Mouse (Mus musculus) hindbrain, embryonic 11.5 days (tissue): ENCODE data around the gene Muc1. TPM values are rescaled to one million over a fixed set of nuclear protein-coding genes. Genes with fewer than 3 reads are reported as not detected.
A peak's percentile ranks its signal among the peaks of the same experiment; 100 is the strongest.

Experiments used
- ATAC-seq: fragments of 200-750 bp; cut with Nextera tagmentation; 2 replicates; pipeline ENCODE4 v1.8.0; 2017; ENCODE audit warnings: mild to moderate bottlenecking, moderate TSS enrichment, moderate library complexity; ENCODE audit not compliant: low FRiP score
- DNase-seq: peaks from one replicate; pipeline ENCODE4 v3.0.0-alpha.2; 2015; ENCODE audit warnings: low spot score
- H3K27ac ChIP-seq: fragments of 300-500 bp; sonication (generic); 2 replicates; pipeline ENCODE4 v1.5.1; 2014; ENCODE audit warnings: mild to moderate bottlenecking, low read depth, low read length
- H3K27me3 ChIP-seq: fragments of 300-500 bp; sonication (generic); 2 replicates; pipeline ENCODE4 v1.6.1; 2014; ENCODE audit warnings: mild to moderate bottlenecking, low read length, moderate library complexity, mixed read lengths; ENCODE audit not compliant: control insufficient read depth, insufficient read depth
- H3K36me3 ChIP-seq: fragments of 300-500 bp; sonication (generic); 2 replicates; pipeline ENCODE4 v1.6.1; 2014; ENCODE audit warnings: mild to moderate bottlenecking, low read length, moderate library complexity, mixed read lengths; ENCODE audit not compliant: control insufficient read depth, insufficient read depth
- H3K4me1 ChIP-seq: fragments of 300-500 bp; sonication (generic); replicated peaks from 2 replicates; pipeline ENCODE4 v1.6.1; 2014; ENCODE audit warnings: low read length, mixed read lengths; ENCODE audit not compliant: control insufficient read depth, insufficient read depth
- H3K4me2 ChIP-seq: fragments of 300-500 bp; sonication (generic); replicated peaks from 2 replicates; pipeline ENCODE4 v1.6.1; 2014; ENCODE audit warnings: mild to moderate bottlenecking, low read depth, low read length
- H3K4me3 ChIP-seq: fragments of 300-500 bp; sonication (generic); 2 replicates; pipeline ENCODE4 v1.5.1; 2014; ENCODE audit warnings: low read depth, low read length
- H3K9ac ChIP-seq: fragments of 300-500 bp; sonication (generic); 2 replicates; pipeline ENCODE4 v1.6.1; 2014; ENCODE audit warnings: low read depth, low read length
- H3K9me3 ChIP-seq: fragments of 300-500 bp; sonication (generic); 2 replicates; pipeline ENCODE4 v1.6.1; 2016; ENCODE audit warnings: low read length; ENCODE audit not compliant: control insufficient read depth
- WGBS: fragments of 180-500 bp; shearing (Covaris S2); extraction: QIAGEN DNeasy Blood & Tissue Kit; methylation state at CpG from one replicate; pipeline ENCODE4 v1.1.7; 2014; 5-methylcytosine and 5-hydroxymethylcytosine counted together
- polyA plus RNA-seq: library from polyadenylated mRNA; unstranded; fragments of >200 nt; fragmentation: Nextera tagmentation; extraction: Ambion mirVana; gene quantifications from 2 replicates; pipeline ENCODE4 v1.2.1, GENCODE M21; 2014

Gene Muc1
- polyA plus RNA-seq, 1 experiment from 2014 or later, result 1.4 TPM

GRCm38 (mm10) chr3:89190436-89190835 lies 38.4 kb upstream of the Muc1 start:
- Histone ChIP-seq H3K27ac (no peak overlapping the region), H3K4me1 (no peaks in the 10 kb centered on the region), H3K36me3 (no peaks in the 10 kb centered on the region), H3K9ac (no peak overlapping the region), H3K4me3 (no peak overlapping the region), H3K4me2 (no peak overlapping the region), H3K27me3 (no peaks in the 10 kb centered on the region), H3K9me3 (no peaks in the 10 kb centered on the region)
- DNase-seq, result no peak
- no peak for ATAC-seq
- 89% methylated on average over 8 of the region's 8 CpGs for WGBS

- H3K27me3 ChIP-seq, result no peaks in the 10 kb centered on the region
- H3K4me1 ChIP-seq, result 0 out of 2 replicates have a peak, but pooled peaks cover 2% of the 10 kb centered on the region
- no peak for ATAC-seq
- no peak for DNase-seq
- 82% methylated on average over 1 of the region's 1 CpGs for WGBS
- H3K4me3 ChIP-seq, result no peak overlapping the region
- no peak overlapping the region for H3K4me2 ChIP-seq
- H3K9ac ChIP-seq, result no peak overlapping the region
- no peaks in the 10 kb centered on the region for H3K9me3 ChIP-seq
- no peaks in the 10 kb centered on the region for H3K36me3 ChIP-seq
- no peak overlapping the region for H3K27ac ChIP-seq
These were observed 35.5 kb upstream of the Muc1 start for GRCm38 (mm10) chr3:89193351-89193750.

- 89% methylated on average over 2 of the region's 2 CpGs for WGBS
- Histone ChIP-seq H3K4me1 (0 out of 2 replicates have a peak, but pooled peaks cover 2% of the 10 kb centered on the region), H3K4me2 (no peak overlapping the region), H3K27ac (no peak overlapping the region), H3K27me3 (no peaks in the 10 kb centered on the region), H3K36me3 (no peaks in the 10 kb centered on the region), H3K9me3 (no peaks in the 10 kb centered on the region), H3K4me3 (no peak overlapping the region), H3K9ac (no peak overlapping the region)
- ATAC-seq, result no peak
- no peak for DNase-seq
These were observed 35.0 kb upstream of the Muc1 start for GRCm38 (mm10) chr3:89193853-89194252.

GRCm38 (mm10) chr3:89195979-89196877 lies 32.6 kb upstream of the Muc1 start:
- H3K4me2 ChIP-seq, result peak overlapping the region; percentile 46
- WGBS, result 10% methylated on average over 31 of the region's 33 CpGs
- peak; percentile 94 for DNase-seq
- H3K9me3 ChIP-seq, result no peaks in the 10 kb centered on the region
- peak overlapping the region; percentile 29 for H3K4me3 ChIP-seq
- H3K27ac ChIP-seq, result peak overlapping the region; percentile 69
- H3K27me3 ChIP-seq, result no peaks in the 10 kb centered on the region
- ATAC-seq, result peak; percentile 94
- H3K36me3 ChIP-seq, result no peaks in the 10 kb centered on the region
- 0 out of 2 replicates have a peak, but pooled peaks cover 2% of the 10 kb centered on the region for H3K4me1 ChIP-seq
- peak overlapping the region; percentile 63 for H3K9ac ChIP-seq

- 83% methylated on average over 3 of the region's 3 CpGs for WGBS
- no peak for ATAC-seq
These were observed 29.0 kb upstream of the Muc1 start for GRCm38 (mm10) chr3:89199839-89200238.

GRCm38 (mm10) chr3:89202253-89203141 lies 26.4 kb upstream of the Muc1 start, which contains the start of gene Gba:
TSS of gene Gba (plus strand) at chr3:89202928.
- 0 out of 2 replicates have a peak within 1 kb of the TSS, but pooled peaks have one; percentile 33 for H3K27ac ChIP-seq

More at GRCm38 (mm10) chr3:89199839-89200238, 29.0 kb upstream of the Muc1 start:
- Histone ChIP-seq H3K36me3 (no peaks in the 10 kb centered on the region), H3K4me1 (peaks cover 4% of the 10 kb centered on the region; the same call in 1 of the 2 replicates), H3K27me3 (no peaks in the 10 kb centered on the region), H3K9ac (no peak overlapping the region), H3K4me3 (no peak overlapping the region), H3K4me2 (no peak overlapping the region), H3K9me3 (no peaks in the 10 kb centered on the region), H3K27ac (no peak overlapping the region)
- DNase-seq, result no peak

GRCm38 (mm10) chr3:89203142-89203514 lies 25.7 kb upstream of the Muc1 start:
- Histone ChIP-seq H3K36me3 (peaks cover 10% of the 10 kb centered on the region; the same call in 1 of the 2 replicates), H3K27me3 (no peaks in the 10 kb centered on the region), H3K4me1 (peaks cover 2% of the 10 kb centered on the region; the same call in 1 of the 2 replicates), H3K27ac (0 out of 2 replicates have a peak overlapping the region, but pooled peaks have one; percentile 33), H3K9me3 (no peaks in the 10 kb centered on the region), H3K4me2 (peak overlapping the region; percentile 43), H3K4me3 (peak overlapping the region; percentile 39), H3K9ac (peak overlapping the region; percentile 46)
- ATAC-seq, result 0 out of 2 replicates have a peak, but pooled peaks have one; percentile 26
- 30% methylated on average over 5 of the region's 5 CpGs for WGBS
- no peak for DNase-seq

More at GRCm38 (mm10) chr3:89202253-89203141, 26.4 kb upstream of the Muc1 start, which contains the start of gene Gba:
- Histone ChIP-seq H3K4me3 (peak within 1 kb of the TSS; percentile 39), H3K4me1 (peaks cover 2% of the 10 kb centered on the region; the same call in 1 of the 2 replicates), H3K4me2 (peak within 1 kb of the TSS; percentile 43), H3K9me3 (no peaks in the 10 kb centered on the region), H3K36me3 (peaks cover 7% of the 10 kb centered on the region; the same call in 1 of the 2 replicates), H3K27me3 (no peaks in the 10 kb centered on the region), H3K9ac (peak within 1 kb of the TSS; percentile 46)
- DNase-seq (peak; percentile 96), ATAC-seq (peak; percentile 84)
- WGBS, result 29% methylated on average over 13 of the region's 13 CpGs

- no peak for ATAC-seq
- H3K36me3 ChIP-seq, result peaks cover 17% of the 10 kb centered on the region; the same call in 1 of the 2 replicates
- H3K27ac ChIP-seq, result no peak overlapping the region
- no peak overlapping the region for H3K9ac ChIP-seq
- H3K4me1 ChIP-seq, result peaks cover 2% of the 10 kb centered on the region; the same call in 1 of the 2 replicates
- no peaks in the 10 kb centered on the region for H3K27me3 ChIP-seq
- WGBS, result 92% methylated on average over 7 of the region's 7 CpGs
- no peak overlapping the region for H3K4me3 ChIP-seq
- H3K9me3 ChIP-seq, result no peaks in the 10 kb centered on the region
- H3K4me2 ChIP-seq, result no peak overlapping the region
- no peak for DNase-seq
These were observed 22.8 kb upstream of the Muc1 start for GRCm38 (mm10) chr3:89206079-89206478.
